Mouse (Mus musculus) cerebellum, adult 2 months (tissue): ENCODE measurements at regions not wholly inside any gene's neighbourhood (a gene's known extent, or its start where the extent isn't known, plus 50 kb on each side); places are given as distances from the start of the nearest gene placed in this dataset.

Experiments used
- CTCF ChIP-seq: fragments of 200-500 bp; IDR thresholded peaks from 2 replicates; pipeline ENCODE4 v1.5.1; 2011; ENCODE audit warnings: low read depth, mild to moderate bottlenecking, control low read depth, low read length, moderate library complexity, borderline replicate concordance; ENCODE audit not compliant: insufficient read depth
- POLR2A ChIP-seq: fragments of 200-500 bp; IDR thresholded peaks from 2 replicates; pipeline ENCODE4 v1.6.1; 2011; ENCODE audit warnings: low read length, control low read depth, borderline replicate concordance; ENCODE audit not compliant: insufficient read depth

GRCm38 (mm10) chr13:90684324-90684723, 220.8 kb downstream of the Atp6ap1l start:
- TF ChIP-seq POLR2A (no peak), CTCF (no peak)
